Mouse (Mus musculus) left cerebral cortex, postnatal 14 days (tissue): ENCODE measurements around the gene Gm49395. TPM values are rescaled to one million over a fixed set of nuclear protein-coding genes. Genes with fewer than 3 reads are reported as not detected.

ENCODE experiments used
- DNase-seq, 2 experiments: peaks; one replicate each; pipeline ENCODE4 v3.0.0; 2021 to 2022; ENCODE audit warnings: low spot score in 2 of 2, mixed read lengths in 1 of 2
- intact Hi-C: fragments of 180-260 bp; cut with DNase I; formaldehyde crosslinking; loops from one replicate; pipeline ENCODE4 v1.15.1; 2025
- total RNA-seq, 2 experiments: library from RNA; stranded (reverse); gene quantifications; 2 replicates each; pipeline ENCODE4 v1.2.3; 2021

Gm49395 gene
- total RNA-seq, 2 experiments from 2014 or later = 3.7 to 4.1 TPM

DNA sequence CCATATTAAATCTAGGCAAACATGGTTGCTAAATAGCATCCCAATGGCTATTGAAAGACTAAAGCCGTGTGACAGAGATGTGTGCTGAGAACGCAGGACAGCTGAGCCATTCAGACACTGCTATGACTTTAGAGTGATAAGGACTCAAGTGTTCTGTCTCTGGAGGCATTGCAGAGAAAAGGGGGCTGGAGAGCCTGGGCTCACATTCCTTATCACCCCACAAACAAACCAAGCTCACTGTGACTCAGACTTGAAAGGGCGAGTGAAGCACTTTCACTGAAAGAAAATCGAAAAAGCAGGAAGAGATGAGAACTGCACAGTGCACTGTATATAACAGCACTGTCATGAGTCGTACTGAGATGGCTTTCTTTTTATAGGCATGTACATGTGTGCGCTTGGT lies 96.4 kb downstream of the Gm49395 start:
- no peak for DNase-seq
- intact Hi-C loops = no loop called here

DNA sequence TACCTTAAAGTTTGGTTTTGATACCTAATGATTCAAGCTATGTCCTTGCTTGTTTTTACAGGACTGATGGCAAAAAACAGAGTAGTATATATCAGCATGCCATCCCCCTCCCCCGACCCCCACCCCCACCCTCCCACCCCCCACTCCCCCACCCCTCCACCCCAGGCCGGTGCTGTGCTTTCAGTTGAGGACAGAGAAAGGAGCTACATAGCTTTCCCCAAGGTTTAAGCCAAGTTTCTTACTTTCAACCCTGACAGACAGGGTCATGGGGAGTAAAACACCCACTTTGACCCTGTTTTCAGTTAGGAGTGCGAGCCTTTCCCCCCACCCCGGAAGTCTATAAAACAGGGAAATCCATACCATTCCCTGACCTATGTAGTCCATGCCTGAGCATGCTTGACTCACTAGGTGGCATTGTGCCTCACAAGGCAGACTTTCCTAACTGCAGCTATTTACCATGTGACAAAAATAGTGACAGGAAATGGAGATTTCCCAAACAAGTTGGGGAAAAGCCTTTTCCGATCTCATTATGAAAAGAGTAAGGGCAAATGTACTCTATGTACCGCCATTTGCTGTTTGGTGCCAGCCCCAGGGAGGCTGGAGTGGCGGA lies 98.2 kb downstream of the Gm49395 start:
- intact Hi-C loops = no loop called here
- no peak for DNase-seq

DNA sequence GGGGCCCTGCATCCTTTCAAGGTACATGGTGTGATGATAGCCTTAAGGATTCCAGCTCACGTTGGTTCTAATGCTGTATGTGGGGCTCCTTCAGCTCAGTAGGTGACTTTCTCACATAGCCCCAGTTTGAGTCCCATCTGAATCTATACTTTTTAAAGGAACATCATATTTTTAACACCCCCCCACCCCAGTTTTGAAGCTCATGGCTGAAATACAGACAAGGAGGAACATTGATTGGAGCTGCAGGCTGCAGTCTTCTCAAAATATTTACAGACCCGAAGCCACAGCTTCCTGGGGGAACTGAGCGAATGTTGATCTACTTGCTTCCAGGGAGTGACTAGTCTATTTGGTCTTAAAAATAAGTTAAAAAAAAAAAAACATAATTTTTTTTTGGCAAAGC lies 98.9 kb downstream of the Gm49395 start:
- no peak for DNase-seq
- intact Hi-C loops = no loop called here

DNA sequence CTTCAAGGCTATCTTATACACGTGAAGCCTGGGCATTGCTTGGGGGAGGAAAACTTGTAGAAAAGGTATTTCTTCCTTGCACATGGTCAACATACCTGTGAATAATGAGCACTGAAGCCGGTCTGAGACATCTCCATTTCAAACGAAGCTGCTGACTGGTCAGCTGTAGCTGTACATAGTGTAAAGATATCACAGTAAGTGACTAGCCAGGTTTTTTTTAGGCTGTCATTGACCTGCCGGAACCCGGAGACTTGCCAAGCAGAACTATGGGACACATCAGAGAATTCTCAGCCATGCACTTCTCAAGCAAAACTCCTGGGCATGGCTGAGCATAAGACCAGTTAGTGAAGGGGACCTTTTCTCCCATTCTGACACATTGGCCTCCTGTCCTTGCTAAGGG lies 99.6 kb downstream of the Gm49395 start:
- intact Hi-C loops = no loop called here
- DNase-seq = no peak

DNA sequence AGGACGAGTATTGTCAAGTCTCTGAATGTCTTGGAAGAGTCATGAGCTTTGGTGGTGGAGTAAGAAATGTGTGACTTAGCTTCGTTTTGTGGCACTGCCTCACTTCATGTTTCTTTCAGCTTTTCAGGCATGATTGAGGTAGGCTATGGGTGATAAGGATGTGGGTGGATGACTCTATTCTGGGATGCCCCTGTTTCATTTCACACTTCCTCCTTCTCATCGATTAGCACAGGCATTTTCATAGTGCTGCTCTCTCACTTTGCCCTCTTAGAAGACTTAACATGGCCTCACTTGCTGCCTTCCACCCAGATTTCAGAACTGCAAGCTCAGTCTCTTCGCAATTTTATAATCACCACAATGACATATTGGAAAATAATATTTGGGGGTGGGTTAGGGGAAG lies 102.1 kb downstream of the Gm49395 start:
- DNase-seq = no peak
- intact Hi-C loops = no loop called here

DNA sequence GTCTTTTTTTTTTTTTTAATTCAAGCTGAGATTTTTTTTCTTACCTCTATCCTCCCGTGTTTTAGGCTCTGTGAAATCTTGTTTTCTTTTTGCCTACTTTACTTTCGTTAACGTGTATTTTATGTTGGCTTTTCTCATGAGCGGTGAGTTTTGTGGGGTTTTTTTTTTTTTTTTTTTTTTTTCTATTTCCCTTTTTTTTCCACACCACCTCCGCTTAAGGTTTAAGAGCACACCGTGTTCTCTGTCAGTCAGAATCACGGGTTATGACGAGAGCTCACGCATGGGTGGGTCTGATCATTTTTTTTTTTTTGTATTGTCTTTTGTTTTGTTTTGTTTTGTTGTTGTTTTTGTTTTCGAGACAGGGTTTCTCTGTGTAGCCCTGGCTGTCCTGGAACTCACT lies 103.6 kb downstream of the Gm49395 start:
- intact Hi-C loops = no loop called here

DNA sequence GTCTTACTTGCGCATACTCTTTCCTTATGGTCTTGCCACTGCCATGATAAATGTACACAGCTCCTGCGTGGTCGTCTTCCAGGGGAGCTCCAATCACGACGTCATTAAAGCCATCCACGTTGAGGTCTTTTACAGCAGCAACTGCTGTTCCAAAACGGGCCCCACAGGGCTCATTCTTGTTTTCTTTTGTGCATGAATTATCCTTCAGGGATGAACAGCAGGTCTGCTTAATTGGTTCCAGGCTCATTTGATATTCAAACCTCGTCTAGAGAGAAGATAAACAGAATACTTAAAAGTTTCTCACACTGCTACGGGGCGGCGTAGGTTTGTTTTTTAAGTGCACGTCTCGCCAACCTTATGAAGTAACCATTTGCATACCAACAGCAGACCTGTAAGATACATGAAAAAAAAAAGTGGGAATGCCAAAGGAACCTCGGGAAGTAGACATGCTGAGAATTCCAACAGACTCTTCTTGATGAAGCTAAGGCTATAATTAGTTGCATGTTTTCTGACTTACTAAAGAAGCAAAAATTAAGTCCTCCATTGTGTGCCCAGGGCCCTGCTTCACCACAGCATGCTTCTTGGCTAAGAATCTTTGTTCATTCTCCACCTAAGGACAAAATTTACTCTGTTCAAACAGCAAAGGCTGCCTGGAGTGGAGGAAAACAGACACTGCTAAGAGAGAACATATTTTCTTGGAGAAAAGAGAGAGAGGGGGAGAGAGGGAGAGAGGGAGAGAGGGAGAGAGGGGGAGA lies 109.3 kb downstream of the Gm49395 start:
- intact Hi-C loops = no loop called here

More for the DNA sequence above, 103.6 kb downstream of the Gm49395 start:
- no peak for DNase-seq

DNA sequence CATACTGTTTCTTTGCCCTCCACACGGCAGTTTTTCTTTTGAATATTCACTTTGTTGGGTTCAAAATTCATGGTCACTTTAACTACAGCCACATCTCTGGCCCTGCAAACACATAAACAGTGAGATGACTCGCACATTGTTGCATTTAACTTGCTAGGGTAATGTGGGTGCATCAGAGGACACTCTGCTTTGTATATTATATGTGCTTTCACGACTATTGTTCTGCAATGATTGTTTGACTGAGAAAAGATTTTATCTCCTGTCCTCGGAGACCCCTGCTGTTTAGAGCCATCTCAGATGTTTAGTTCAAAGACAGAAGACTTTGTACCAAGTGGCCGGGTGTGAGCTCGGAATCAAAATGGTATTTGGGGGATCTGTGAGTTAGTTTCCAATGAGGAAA lies 114.1 kb downstream of the Gm49395 start:
- DNase-seq = no peak
- intact Hi-C loops = loop anchor here (10.0 kb wide), 2 partner anchors 237 to 1727 kb away; no protein-coding TSS in a partner anchor

More for the DNA sequence above, 109.3 kb downstream of the Gm49395 start:
- DNase-seq = peak in 1 of 2 experiments; percentile 34

DNA sequence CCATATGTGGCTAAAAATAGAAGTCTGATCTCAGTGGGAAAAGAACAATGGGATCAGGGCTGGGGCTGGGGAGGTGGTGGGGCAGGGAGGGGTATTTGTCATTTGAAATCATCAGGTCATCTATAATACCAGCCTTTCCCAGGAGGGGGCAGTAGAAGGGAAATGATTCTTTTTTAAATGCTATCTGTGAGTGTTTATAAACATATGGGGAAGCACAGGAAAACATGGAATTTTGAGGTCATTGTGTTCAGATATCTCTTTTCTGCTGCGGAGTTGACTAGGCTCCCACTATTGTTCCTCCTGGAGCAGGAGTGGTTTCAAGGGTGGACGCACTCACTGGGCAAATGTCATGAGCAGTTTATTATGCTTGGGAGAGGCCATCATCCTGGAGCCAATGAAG lies 114.6 kb downstream of the Gm49395 start:
- DNase-seq = peak in 1 of 2 experiments; percentile 18
- intact Hi-C loops = loop anchor here (10.0 kb wide), 2 partner anchors 238 to 1728 kb away; no protein-coding TSS in a partner anchor

Other genes starting within 250 kb of the Gm49395 start
- gene Itga2, start 169.8 kb downstream of the Gm49395 start, total RNA-seq = under 1 TPM; 0.09 to 0.55 TPM
- gene Pelo, start 11.7 kb downstream of the Gm49395 start, total RNA-seq = 10 to 100 TPM; 19.3 to 23.5 TPM
- 10 to 100 TPM; 11.2 to 14.5 TPM for gene Itga1, start within 50 bp of the Gm49395 start, total RNA-seq